Mouse (Mus musculus) E14TG2a.4 (cell line): ENCODE measurements around the gene 2900026A02Rik.

Experiments
- H3K27me3 ChIP-seq: 2 replicates; pipeline ENCODE4 v1.6.1; 2014; ENCODE audit warnings: low read length, control low read depth; ENCODE audit not compliant: insufficient read depth
- H3K36me3 ChIP-seq: 2 replicates; pipeline ENCODE4 v1.6.1; 2014; ENCODE audit warnings: low read length, control low read depth; ENCODE audit not compliant: insufficient read depth
- H3K4me1 ChIP-seq: replicated peaks from 2 replicates; pipeline ENCODE4 v1.6.1; 2014; ENCODE audit warnings: low read depth, low read length, control low read depth
- H3K4me3 ChIP-seq: replicated peaks from 2 replicates; pipeline ENCODE4 v1.5.1; 2014; ENCODE audit warnings: mild to moderate bottlenecking, low read length
- H3K9me3 ChIP-seq: 2 replicates; pipeline ENCODE4 v1.6.1; 2014; ENCODE audit warnings: low read length, control low read depth
- CTCF ChIP-seq: conservative IDR thresholded peaks from 2 replicates; pipeline ENCODE4 v1.5.1; 2014; ENCODE audit warnings: low read length
- NANOG ChIP-seq: IDR thresholded peaks from 2 replicates; pipeline ENCODE4 v1.6.1; 2014; ENCODE audit warnings: borderline replicate concordance, low read length, mixed read lengths
- POU5F1 ChIP-seq: IDR thresholded peaks from 2 replicates; pipeline ENCODE4 v1.6.1; 2014; ENCODE audit warnings: low read length, borderline replicate concordance

2900026A02Rik gene

GRCm38 (mm10) chr5:113135513-113135912 is 85.5 kb downstream of the 2900026A02Rik start:
- H3K4me1 ChIP-seq: peaks cover 44% of the 10 kb centered on the region
- H3K36me3 ChIP-seq: no peaks in the 10 kb centered on the region
- H3K27me3 ChIP-seq: peaks cover 41% of the 10 kb centered on the region
- TF ChIP-seq CTCF (no peak), NANOG (no peak), POU5F1 (no peak)
- no peaks in the 10 kb centered on the region for H3K9me3 ChIP-seq
- no peak overlapping the region for H3K4me3 ChIP-seq

GRCm38 (mm10) chr5:113133722-113134710 is 87.0 kb downstream of the 2900026A02Rik start:
- TF ChIP-seq NANOG (no peak), POU5F1 (no peak), CTCF (no peak)
- Histone ChIP-seq H3K27me3 (peaks cover 26% of the 10 kb centered on the region), H3K4me3 (no peak overlapping the region), H3K9me3 (no peaks in the 10 kb centered on the region), H3K4me1 (peaks cover 41% of the 10 kb centered on the region), H3K36me3 (no peaks in the 10 kb centered on the region)

DNA sequence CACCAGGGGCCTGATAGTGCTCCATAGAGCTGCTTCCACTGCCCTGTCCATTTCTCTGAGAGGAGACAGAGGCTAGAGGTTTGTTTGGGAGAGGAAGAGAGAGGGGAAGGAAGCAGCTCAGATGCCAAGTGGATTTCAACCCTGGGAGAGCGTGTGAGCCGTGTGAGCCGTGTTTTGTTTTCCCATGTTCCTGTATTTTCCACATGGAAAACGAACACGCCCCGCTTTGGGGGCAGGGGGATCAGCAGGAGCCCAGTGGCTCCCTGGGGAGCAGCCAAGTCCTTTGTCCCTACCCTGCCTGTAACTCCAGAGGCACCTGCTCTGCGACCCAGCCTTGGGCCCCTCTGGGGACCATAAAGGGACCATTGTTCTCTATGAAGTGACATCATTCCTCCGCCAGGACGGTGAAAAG is 88.0 kb downstream of the 2900026A02Rik start:
- H3K4me3 ChIP-seq: no peak overlapping the region
- H3K27me3 ChIP-seq: peaks cover 17% of the 10 kb centered on the region
- peaks cover 31% of the 10 kb centered on the region for H3K4me1 ChIP-seq
- H3K36me3 ChIP-seq: no peaks in the 10 kb centered on the region
- TF ChIP-seq NANOG (no peak), CTCF (no peak), POU5F1 (no peak)
- H3K9me3 ChIP-seq: no peaks in the 10 kb centered on the region

- Histone ChIP-seq H3K4me1 (peaks cover 27% of the 10 kb centered on the region), H3K27me3 (peaks cover 12% of the 10 kb centered on the region), H3K36me3 (no peaks in the 10 kb centered on the region), H3K4me3 (no peak overlapping the region), H3K9me3 (no peaks in the 10 kb centered on the region)
- TF ChIP-seq POU5F1 (no peak), CTCF (no peak), NANOG (no peak)
Observed at GRCm38 (mm10) chr5:113132635-113133041, 88.4 kb downstream of the 2900026A02Rik start.

GRCm38 (mm10) chr5:113128426-113128825 is 92.6 kb downstream of the 2900026A02Rik start:
- Histone ChIP-seq H3K36me3 (no peaks in the 10 kb centered on the region), H3K9me3 (no peaks in the 10 kb centered on the region), H3K4me3 (no peak overlapping the region), H3K27me3 (no peaks in the 10 kb centered on the region), H3K4me1 (peaks cover 16% of the 10 kb centered on the region)
- TF ChIP-seq NANOG: no peak
- no peak for TF ChIP-seq CTCF
- TF ChIP-seq POU5F1: no peak

DNA sequence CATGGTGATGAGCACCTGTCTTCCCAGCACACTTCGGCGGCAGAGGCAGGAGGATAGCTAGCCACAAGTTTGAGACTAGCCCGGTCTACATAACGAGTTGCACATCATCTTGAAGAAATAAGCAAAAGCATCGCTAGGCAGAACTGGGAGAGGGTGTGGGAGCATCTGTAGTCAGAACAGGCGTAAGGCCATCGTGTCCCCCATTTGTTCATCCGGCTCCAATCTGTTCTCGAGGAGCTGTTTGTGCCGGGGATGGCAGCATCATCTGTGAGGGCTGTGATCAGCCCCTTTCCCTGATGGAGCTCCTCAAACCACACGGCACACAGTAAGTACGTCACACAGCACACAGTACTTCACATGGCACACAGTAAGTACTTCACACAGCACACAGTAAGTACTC is 94.6 kb downstream of the 2900026A02Rik start:
- H3K4me3 ChIP-seq: no peak overlapping the region
- no peaks in the 10 kb centered on the region for H3K27me3 ChIP-seq
- no peaks in the 10 kb centered on the region for H3K36me3 ChIP-seq
- H3K9me3 ChIP-seq: no peaks in the 10 kb centered on the region
- H3K4me1 ChIP-seq: peaks cover 20% of the 10 kb centered on the region
- TF ChIP-seq CTCF (no peak), NANOG (no peak), POU5F1 (no peak)

GRCm38 (mm10) chr5:113123693-113124092 is 97.3 kb downstream of the 2900026A02Rik start:
- no peaks in the 10 kb centered on the region for H3K27me3 ChIP-seq
- H3K9me3 ChIP-seq: no peaks in the 10 kb centered on the region
- H3K36me3 ChIP-seq: no peaks in the 10 kb centered on the region
- H3K4me1 ChIP-seq: peaks cover 46% of the 10 kb centered on the region
- no peak for TF ChIP-seq NANOG
- no peak for TF ChIP-seq CTCF
- TF ChIP-seq POU5F1: no peak
- no peak overlapping the region for H3K4me3 ChIP-seq

DNA sequence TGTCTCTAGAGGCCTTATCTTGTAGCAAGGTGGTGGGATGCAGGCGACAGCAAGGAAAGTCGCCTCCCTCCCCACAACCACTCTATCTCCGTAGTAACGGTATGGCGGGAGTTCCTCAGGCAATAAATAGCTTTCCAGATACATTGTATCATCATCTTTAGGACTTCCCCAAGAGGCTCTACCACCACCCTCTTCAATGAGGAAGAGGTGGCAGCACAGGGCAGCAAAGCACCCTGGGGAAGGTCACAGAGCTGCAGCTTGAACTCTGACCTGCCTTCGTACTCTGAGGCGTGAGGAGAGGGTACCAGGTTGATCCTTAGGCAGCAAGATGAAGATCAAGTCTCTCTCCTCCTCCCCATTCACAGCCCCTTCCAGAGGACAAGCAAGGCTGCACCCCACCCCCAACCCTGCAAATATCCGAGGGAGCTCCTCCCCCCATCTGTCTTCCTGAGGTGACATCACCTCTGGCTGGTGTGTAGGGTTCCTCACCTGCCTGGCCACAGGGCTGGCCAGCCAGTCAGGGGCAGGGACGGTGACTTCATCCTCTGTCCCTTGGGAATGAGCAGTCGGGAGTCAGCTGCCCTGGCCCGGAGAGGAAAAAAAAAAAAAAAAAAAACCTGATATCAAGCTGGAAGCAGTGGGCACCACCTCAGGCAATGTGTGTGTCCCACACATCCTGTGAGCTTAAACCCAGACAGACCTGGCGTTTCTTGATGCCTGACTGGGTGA is 98.5 kb downstream of the 2900026A02Rik start:
- no peaks in the 10 kb centered on the region for H3K9me3 ChIP-seq
- H3K4me3 ChIP-seq: no peak overlapping the region
- TF ChIP-seq POU5F1: no peak
- TF ChIP-seq NANOG: no peak
- no peak for TF ChIP-seq CTCF
- no peaks in the 10 kb centered on the region for H3K27me3 ChIP-seq
- no peaks in the 10 kb centered on the region for H3K36me3 ChIP-seq
- H3K4me1 ChIP-seq: peaks cover 57% of the 10 kb centered on the region
